15 mouse cellular contexts compared by ENCODE assay signal in the genomic region with DNA sequence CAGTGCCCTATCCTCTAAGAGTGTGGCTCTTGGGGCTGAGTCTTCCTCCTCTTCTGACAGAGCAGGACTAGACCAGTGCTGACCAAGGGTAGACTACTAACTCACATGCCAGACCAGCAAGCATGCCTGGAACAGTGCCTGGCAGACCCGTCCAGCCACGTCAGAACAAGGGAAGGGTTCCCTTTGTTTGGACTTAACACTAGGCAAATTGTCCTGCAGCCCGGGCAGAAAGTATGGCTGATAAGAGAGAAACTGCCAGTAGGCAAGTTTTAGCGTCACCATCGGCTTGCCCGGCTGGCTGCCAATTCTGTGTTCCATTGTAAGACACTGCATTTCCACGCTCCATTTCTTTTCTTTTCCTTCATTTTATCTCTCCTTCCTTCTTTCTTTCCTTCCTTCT. TPM values are rescaled to one million over a fixed set of nuclear protein-coding genes. Genes with fewer than 3 reads are reported as not detected.
DNase-seq lines count a peak whose midpoint lies in the region; ATAC-seq lines count a peak whose summit lies in the region.
"Had no signal": no experiment of that assay in that cellular context is flagged by ENCODE, and none has a peak within 500 bp of the region (broad histone marks: within the 10 kb centered on the region; RNA-seq: fewer than 3 reads in every experiment).

No protein-coding gene starts in this region.

- peak; percentile 38 for DNase-seq in gastrocnemius, postnatal 14 days
- no peak for DNase-seq in gastrocnemius, adult 18-20 months (ENCODE audit: low spot score)
- peak; percentile 17 for DNase-seq in NIH3T3 (ENCODE audit: low read depth)
- DNase-seq in adrenal gland, adult (ENCODE audit: inconsistent age in 2 of 2, low spot score in 1 of 2) = no peak
- DNase-seq in layer of hippocampus, adult 9-11 months = no peak
- DNase-seq: B cell, adult 2 months; right cerebral cortex, postnatal 4 days had no signal

- H3K4me3 ChIP-seq in heart, embryonic 15.5 days = no peak overlapping the region
- no peak overlapping the region for H3K4me3 ChIP-seq in stomach, embryonic 14.5 days (ENCODE audit: low read depth, low read length)
- no peak overlapping the region for H3K4me3 ChIP-seq in liver, embryonic 12.5 days
- H3K4me3 ChIP-seq: embryonic facial prominence, embryonic 10.5 days; forebrain, embryonic 15.5 days; layer of hippocampus, adult 2 months; limb, embryonic 13.5 days; neural tube, embryonic 12.5 days had no signal

- peak overlapping the region; percentile 18; the same call in 1 of the 2 replicates for H3K4me2 ChIP-seq in heart, embryonic 15.5 days
- H3K4me2 ChIP-seq in stomach, embryonic 14.5 days (replicated peaks; ENCODE audit: low read depth, low read length) = no peak overlapping the region
- H3K4me2 ChIP-seq in liver, embryonic 12.5 days = no peak overlapping the region
- H3K4me2 ChIP-seq: forebrain, embryonic 15.5 days; limb, embryonic 13.5 days; neural tube, embryonic 12.5 days had no signal

- no peak for ATAC-seq in heart, embryonic 15.5 days (replicated peaks; ENCODE audit: insufficient number of reproducible peaks, insufficient read depth, low FRiP score, low read depth)
- no peak for ATAC-seq in stomach, embryonic 14.5 days (ENCODE audit: insufficient number of reproducible peaks, insufficient read depth, low FRiP score, low read depth)
- ATAC-seq in liver, embryonic 12.5 days = no peak
- ATAC-seq: forebrain, embryonic 15.5 days had no signal

- WGBS in heart, embryonic 15.5 days = 33% methylated on average over 7 of the region's 7 CpGs
- 64% methylated on average over 7 of the region's 7 CpGs for WGBS in stomach, embryonic 14.5 days
- WGBS in liver, embryonic 12.5 days (ENCODE audit: insufficient replicate concordance) = 61% methylated on average over 7 of the region's 7 CpGs

- H3K36me3 ChIP-seq in heart, embryonic 15.5 days = no peaks in the 10 kb centered on the region
- no peaks in the 10 kb centered on the region for H3K36me3 ChIP-seq in stomach, embryonic 14.5 days (ENCODE audit: control insufficient read depth, insufficient read depth, low read length)
- no peaks in the 10 kb centered on the region for H3K36me3 ChIP-seq in liver, embryonic 12.5 days
- H3K36me3 ChIP-seq: embryonic facial prominence, embryonic 10.5 days; forebrain, embryonic 15.5 days; limb, embryonic 13.5 days; neural tube, embryonic 12.5 days had no signal

- H3K4me1 ChIP-seq in heart, embryonic 15.5 days (replicated peaks) = peaks cover 46% of the 10 kb centered on the region
- peaks cover 22% of the 10 kb centered on the region; the same call in 1 of the 2 replicates for H3K4me1 ChIP-seq in stomach, embryonic 14.5 days (ENCODE audit: control insufficient read depth, insufficient read depth, low read length)
- H3K4me1 ChIP-seq in liver, embryonic 12.5 days = peaks cover 23% of the 10 kb centered on the region

- H3K27me3 ChIP-seq in heart, embryonic 15.5 days = no peaks in the 10 kb centered on the region
- no peaks in the 10 kb centered on the region for H3K27me3 ChIP-seq in stomach, embryonic 14.5 days (ENCODE audit: control insufficient read depth, insufficient read depth, low read length)
- peaks cover 14% of the 10 kb centered on the region for H3K27me3 ChIP-seq in liver, embryonic 12.5 days (replicated peaks)
- H3K27me3 ChIP-seq: forebrain, embryonic 15.5 days; limb, embryonic 13.5 days; neural tube, embryonic 12.5 days had no signal

- no peak overlapping the region for H3K9ac ChIP-seq in heart, embryonic 15.5 days
- no peak overlapping the region for H3K9ac ChIP-seq in stomach, embryonic 14.5 days (replicated peaks; ENCODE audit: low read depth, low read length)
- no peak overlapping the region for H3K9ac ChIP-seq in liver, embryonic 12.5 days
- H3K9ac ChIP-seq: forebrain, embryonic 15.5 days; limb, embryonic 13.5 days; neural tube, embryonic 12.5 days had no signal

- H3K27ac ChIP-seq in heart, embryonic 15.5 days = peak overlapping the region; percentile 77
- H3K27ac ChIP-seq in stomach, embryonic 14.5 days (ENCODE audit: low read length) = peak overlapping the region; percentile 62
- no peak overlapping the region for H3K27ac ChIP-seq in liver, embryonic 12.5 days
- H3K27ac ChIP-seq: embryonic facial prominence, embryonic 10.5 days; forebrain, embryonic 15.5 days; layer of hippocampus, adult 2 months; limb, embryonic 13.5 days; neural tube, embryonic 12.5 days had no signal

- intact Hi-C loops in gastrocnemius, postnatal 14 days (cut with DNase I; ENCODE audit: low total_unique reads) = no loop called here

- no peaks in the 10 kb centered on the region for H3K9me3 ChIP-seq in heart, embryonic 15.5 days (replicated peaks)
- H3K9me3 ChIP-seq in stomach, embryonic 14.5 days (ENCODE audit: control insufficient read depth, low read depth, low read length) = no peaks in the 10 kb centered on the region
- H3K9me3 ChIP-seq in liver, embryonic 12.5 days (replicated peaks) = no peaks in the 10 kb centered on the region
- H3K9me3 ChIP-seq: embryonic facial prominence, embryonic 10.5 days; forebrain, embryonic 15.5 days; limb, embryonic 13.5 days; neural tube, embryonic 12.5 days had no signal

RNA-seq across cellular contexts. Expression of a gene that starts 3.9 kb away (rescaled TPM):
- total RNA-seq in gastrocnemius, postnatal 14 days (2021) = 100 to 1,000 TPM; 232 to 238 TPM
- total RNA-seq in gastrocnemius, adult 18-20 months (2021) = 100 to 1,000 TPM; 166 to 173 TPM
- 128 and 143 TPM in 2 replicates for polyA plus RNA-seq in heart, embryonic 15.5 days (2015; fragmentation: Nextera tagmentation; extraction: Ambion mirVana)
- 79.9 and 82.1 TPM in 2 replicates for polyA plus RNA-seq in stomach, embryonic 14.5 days (2014; fragmentation: Nextera tagmentation; extraction: Ambion mirVana)
- 20.7 and 22.1 TPM in 2 replicates for polyA plus RNA-seq in liver, embryonic 12.5 days (2016; fragmentation: Nextera tagmentation; extraction: Ambion mirVana)

RNA-seq across cellular contexts. Expression of a gene that starts 22.5 kb away (rescaled TPM):
- total RNA-seq in gastrocnemius, postnatal 14 days (2021) = 1 to 10 TPM; 9.3 to 9.8 TPM
- total RNA-seq in gastrocnemius, adult 18-20 months (2021) = 10 to 100 TPM; 12.3 to 13.1 TPM
- polyA plus RNA-seq in heart, embryonic 15.5 days (2015; fragmentation: Nextera tagmentation; extraction: Ambion mirVana) = 23.9 and 29.0 TPM in 2 replicates
- polyA plus RNA-seq in stomach, embryonic 14.5 days (2014; fragmentation: Nextera tagmentation; extraction: Ambion mirVana) = 44.2 and 46.9 TPM in 2 replicates
- polyA plus RNA-seq in liver, embryonic 12.5 days (2016; fragmentation: Nextera tagmentation; extraction: Ambion mirVana) = 5.8 and 7.9 TPM in 2 replicates

RNA-seq across cellular contexts. Expression of a gene that starts 29.0 kb away (rescaled TPM):
- total RNA-seq in gastrocnemius, postnatal 14 days (2021) = 1 to 10 TPM in 1 of 2 experiments, under 1 TPM in 1; 0.76 to 1.3 TPM
- 1 to 10 TPM in 1 of 2 experiments, under 1 TPM in 1; 0.83 to 1.0 TPM for total RNA-seq in gastrocnemius, adult 18-20 months (2021)
- 8.2 and 9.1 TPM in 2 replicates for polyA plus RNA-seq in heart, embryonic 15.5 days (2015; fragmentation: Nextera tagmentation; extraction: Ambion mirVana)
- 21.3 and 27.4 TPM in 2 replicates for polyA plus RNA-seq in stomach, embryonic 14.5 days (2014; fragmentation: Nextera tagmentation; extraction: Ambion mirVana)
- polyA plus RNA-seq in liver, embryonic 12.5 days (2016; fragmentation: Nextera tagmentation; extraction: Ambion mirVana) = 10.9 and 12.9 TPM in 2 replicates

RNA-seq across cellular contexts. Expression of a gene that starts 38.2 kb away (rescaled TPM):
- 100 to 1,000 TPM; 159 to 177 TPM for total RNA-seq in gastrocnemius, postnatal 14 days (2021)
- total RNA-seq in gastrocnemius, adult 18-20 months (2021) = 100 to 1,000 TPM in 1 of 2 experiments, 10 to 100 TPM in 1; 91.8 to 111 TPM
- 356 and 369 TPM in 2 replicates for polyA plus RNA-seq in heart, embryonic 15.5 days (2015; fragmentation: Nextera tagmentation; extraction: Ambion mirVana)
- polyA plus RNA-seq in stomach, embryonic 14.5 days (2014; fragmentation: Nextera tagmentation; extraction: Ambion mirVana) = 308 and 334 TPM in 2 replicates
- polyA plus RNA-seq in liver, embryonic 12.5 days (2016; fragmentation: Nextera tagmentation; extraction: Ambion mirVana) = 249 and 259 TPM in 2 replicates

RNA-seq across cellular contexts. Expression of a gene that starts 38.3 kb away (rescaled TPM):
- 10 to 100 TPM; 24.7 to 26.9 TPM for total RNA-seq in gastrocnemius, postnatal 14 days (2021)
- total RNA-seq in gastrocnemius, adult 18-20 months (2021) = 10 to 100 TPM; 28.0 to 35.6 TPM
- polyA plus RNA-seq in heart, embryonic 15.5 days (2015; fragmentation: Nextera tagmentation; extraction: Ambion mirVana) = 31.6 and 34.9 TPM in 2 replicates
- polyA plus RNA-seq in stomach, embryonic 14.5 days (2014; fragmentation: Nextera tagmentation; extraction: Ambion mirVana) = 37.9 and 43.3 TPM in 2 replicates
- polyA plus RNA-seq in liver, embryonic 12.5 days (2016; fragmentation: Nextera tagmentation; extraction: Ambion mirVana) = 13.4 TPM in 2 replicates

Comparison
In these comparisons a context has a peak if more than half of its experiments do, and no peak if none do; other contexts are left out.
1. DNase-seq: peak in gastrocnemius, postnatal 14 days (single experiment) and NIH3T3 (single experiment); none in gastrocnemius, adult 18-20 months (single experiment), adrenal gland, adult (0 of 2) and layer of hippocampus, adult 9-11 months (single experiment).